Mouse (Mus musculus) naive thymus-derived CD4-positive, alpha-beta T cell, adult 2 months (primary cell): Measurements from ENCODE around the gene Nme7.

Experiments used
- DNase-seq: peaks from one replicate; pipeline ENCODE4 v3.0.0-alpha.2; 2011; ENCODE audit warnings: low read depth

Nme7 gene

GRCm38 (mm10) chr1:164320731-164321130 is 16.8 kb downstream of the Nme7 start:
- DNase-seq = no peak

GRCm38 (mm10) chr1:164321408-164321807 is 17.5 kb downstream of the Nme7 start:
- no peak for DNase-seq

- DNase-seq = no peak
Measured at GRCm38 (mm10) chr1:164322987-164323650, 19.2 kb downstream of the Nme7 start.

GRCm38 (mm10) chr1:164324221-164324620 is 20.3 kb downstream of the Nme7 start:
- no peak for DNase-seq

DNA sequence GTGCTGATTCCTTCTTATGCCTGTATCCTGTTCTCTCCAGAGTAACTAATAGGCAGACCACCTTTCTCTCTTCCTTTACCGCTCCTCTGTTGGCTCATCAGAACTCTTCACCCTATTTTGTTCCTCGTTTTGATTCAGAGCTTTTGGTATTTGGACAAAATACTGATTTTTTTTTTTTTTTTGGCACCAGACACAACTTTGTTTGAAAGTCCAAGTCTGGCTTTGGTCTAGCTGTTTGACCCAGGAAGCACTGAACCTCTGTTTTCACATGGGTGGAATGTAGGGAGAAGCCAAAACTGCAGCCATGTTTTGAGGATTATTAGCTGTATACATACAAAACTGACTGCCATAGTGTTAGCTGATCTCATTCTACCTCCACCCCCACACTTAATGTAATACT is 21.0 kb downstream of the Nme7 start:
- DNase-seq = no peak

DNA sequence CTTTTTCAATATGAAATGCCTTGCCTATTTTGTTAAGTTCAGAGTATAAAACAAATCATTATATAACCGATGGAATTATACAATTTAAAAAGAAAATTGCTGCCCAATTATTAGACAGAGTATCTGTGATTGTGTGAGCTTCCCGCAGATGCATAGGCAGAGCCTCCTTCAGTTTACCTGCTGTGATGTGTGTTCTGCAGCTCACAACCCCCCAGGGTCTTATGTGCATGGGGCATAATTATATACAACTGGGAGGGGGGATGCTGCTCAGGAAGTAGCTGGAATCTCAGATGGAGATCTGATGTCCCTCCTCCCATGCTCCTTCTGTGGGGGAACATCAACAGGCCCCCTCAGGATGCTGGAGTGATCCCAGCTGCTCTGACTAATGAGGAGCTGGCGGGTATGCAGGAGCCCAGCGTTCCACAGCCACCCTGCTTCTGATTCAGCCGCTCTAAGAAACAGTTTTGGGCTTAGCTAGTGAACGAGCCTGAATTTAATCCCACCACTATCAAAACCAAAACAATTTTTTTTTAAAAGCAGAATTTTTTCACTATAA is 22.8 kb downstream of the Nme7 start:
- no peak for DNase-seq

DNA sequence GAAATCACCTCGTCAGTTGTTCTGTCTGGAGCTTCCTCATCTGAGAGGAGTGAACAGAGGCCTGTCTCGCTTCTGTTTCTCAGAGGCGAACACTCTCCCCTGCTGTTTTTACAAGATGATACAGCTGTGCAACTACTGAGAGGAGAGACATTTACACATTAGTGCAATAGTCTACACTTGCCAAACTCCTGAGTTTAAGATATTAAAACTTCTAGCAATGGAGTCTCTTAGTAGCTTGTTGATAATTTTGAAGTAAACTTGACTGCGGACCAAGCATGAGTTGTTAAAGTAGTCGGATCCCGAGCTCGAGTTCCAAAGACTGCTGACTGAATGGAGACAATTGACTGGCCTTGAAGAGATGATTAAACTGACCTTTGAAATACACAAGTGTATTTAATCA is 23.8 kb downstream of the Nme7 start:
- DNase-seq = no peak

DNA sequence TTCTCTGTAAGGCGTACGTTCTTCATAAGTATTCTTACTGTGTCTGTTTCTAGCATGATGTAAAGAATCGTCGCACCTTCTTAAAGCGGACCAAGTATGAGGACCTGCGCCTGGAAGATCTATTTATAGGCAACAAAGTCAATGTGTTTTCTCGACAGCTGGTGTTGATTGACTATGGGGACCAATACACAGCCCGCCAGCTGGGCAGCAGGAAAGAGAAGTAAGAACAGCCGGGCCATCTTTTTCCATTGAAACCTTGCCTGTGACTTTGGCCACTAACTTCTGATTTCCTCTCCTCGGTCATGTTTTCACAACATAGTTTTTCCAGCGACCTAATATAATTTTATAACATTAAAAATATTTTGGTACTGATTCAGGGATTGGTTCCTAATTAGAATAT is 28.6 kb downstream of the Nme7 start:
- no peak for DNase-seq

DNA sequence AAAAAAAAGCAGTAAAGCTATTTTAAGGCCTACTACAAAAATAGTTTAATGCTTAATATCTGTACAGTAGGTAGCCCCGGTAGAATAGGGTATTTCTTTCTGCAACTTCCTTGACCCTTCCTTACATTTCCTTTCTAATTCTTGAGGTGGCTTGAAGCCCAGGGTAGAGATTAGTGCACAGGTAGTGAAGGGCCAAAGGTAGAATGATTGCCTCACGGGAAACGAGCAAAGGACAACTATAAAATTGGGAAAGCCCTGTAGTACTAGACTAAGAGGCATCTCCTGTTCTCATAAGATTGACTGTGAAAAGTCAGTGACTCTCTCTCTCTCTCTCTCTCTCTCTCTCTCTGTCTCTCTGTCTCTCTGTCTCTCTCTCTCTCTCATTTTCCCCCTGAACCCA is 31.5 kb downstream of the Nme7 start:
- no peak for DNase-seq

- DNase-seq = no peak
Measured at GRCm38 (mm10) chr1:164335846-164336245, 31.9 kb downstream of the Nme7 start.

GRCm38 (mm10) chr1:164342161-164342560 is 38.2 kb downstream of the Nme7 start:
- DNase-seq = peak; percentile 45

DNA sequence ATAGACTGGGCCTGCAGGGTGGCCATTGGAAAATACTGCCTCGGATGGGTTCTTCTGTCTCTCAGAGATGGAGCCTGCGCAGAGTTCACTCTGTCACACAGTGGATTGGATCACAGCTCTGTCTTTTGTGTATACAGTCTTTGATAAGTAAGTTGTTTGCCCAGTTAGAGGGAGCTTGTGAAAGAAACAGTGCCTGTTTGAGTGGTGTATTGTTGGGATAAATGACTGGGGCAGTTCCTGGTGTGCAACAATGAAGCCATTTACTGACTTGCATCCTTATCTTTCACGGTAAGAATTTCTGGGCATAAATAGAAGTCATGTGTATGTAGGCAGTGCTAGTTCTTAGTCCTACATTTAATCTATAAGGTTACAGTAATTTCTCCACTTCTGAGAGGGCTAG is 49.5 kb downstream of the Nme7 start:
- DNase-seq = no peak

DNA sequence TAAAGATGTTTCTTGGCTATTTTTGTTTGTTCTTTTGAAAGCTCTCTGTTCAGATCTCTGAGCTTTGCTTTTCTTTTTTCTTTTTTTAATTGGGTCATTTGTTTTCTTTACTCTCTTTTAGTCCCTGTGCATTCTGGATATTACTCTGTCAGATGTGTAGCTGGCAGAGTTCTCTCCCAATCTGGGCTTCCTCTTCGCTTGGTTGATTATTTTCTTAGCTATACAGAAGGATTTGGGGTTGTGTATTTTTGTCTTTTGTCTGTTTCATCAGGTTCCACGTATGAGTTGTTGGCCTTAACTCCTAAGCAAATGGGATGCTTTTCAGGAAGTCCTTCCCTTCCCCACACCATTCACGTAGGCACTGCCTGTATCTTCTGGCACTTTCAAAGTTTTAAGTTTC is 54.1 kb downstream of the Nme7 start:
- no peak for DNase-seq

- DNase-seq = no peak
Measured at GRCm38 (mm10) chr1:164361997-164362396, 58.1 kb downstream of the Nme7 start.

- DNase-seq = peak; percentile 78
Measured at GRCm38 (mm10) chr1:164366156-164367128, 62.5 kb downstream of the Nme7 start.

DNA sequence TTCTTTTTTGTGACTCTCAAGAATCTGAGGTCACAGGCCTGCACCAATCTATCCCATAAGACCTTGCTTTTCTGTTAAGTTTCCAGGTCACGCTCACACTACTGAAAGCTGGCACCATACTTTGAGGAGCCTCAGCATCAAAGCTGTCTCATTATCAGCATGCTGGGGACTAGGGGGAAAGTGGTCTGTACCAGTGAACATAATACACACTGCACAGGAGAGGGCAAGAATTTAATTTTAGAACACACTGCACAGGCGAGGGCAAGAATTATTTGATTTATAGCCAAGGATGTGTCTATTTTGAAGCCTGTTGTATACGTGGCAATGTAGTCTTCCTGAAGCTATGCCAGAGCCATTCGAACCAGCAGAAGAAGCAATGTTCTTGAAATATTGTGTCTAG is 64.2 kb downstream of the Nme7 start:
- no peak for DNase-seq

GRCm38 (mm10) chr1:164369781-164370180 is 65.9 kb downstream of the Nme7 start:
- DNase-seq = no peak

DNA sequence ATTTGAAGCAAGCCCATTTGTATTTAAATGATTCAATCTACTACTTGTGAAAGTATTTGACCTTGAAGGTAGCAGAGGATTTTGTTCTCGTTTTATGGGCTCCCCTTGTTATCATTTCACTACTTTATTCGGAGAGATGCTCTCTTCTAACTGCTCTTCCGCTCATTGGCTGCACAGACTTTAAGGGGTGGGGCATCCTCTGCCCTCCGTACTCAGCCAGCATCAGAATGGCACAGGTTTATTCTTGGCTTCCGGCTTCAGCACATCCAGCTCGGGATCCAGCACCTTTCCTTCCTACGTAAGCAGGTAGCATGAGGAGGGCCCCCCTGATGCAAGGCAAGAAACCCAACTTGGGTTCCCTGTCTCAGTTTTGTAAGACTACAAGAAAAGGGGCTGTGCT is 69.1 kb downstream of the Nme7 start:
- DNase-seq = no peak

GRCm38 (mm10) chr1:164374020-164374419 is 70.1 kb downstream of the Nme7 start:
- no peak for DNase-seq

GRCm38 (mm10) chr1:164375626-164376025 is 71.7 kb downstream of the Nme7 start:
- no peak for DNase-seq

DNA sequence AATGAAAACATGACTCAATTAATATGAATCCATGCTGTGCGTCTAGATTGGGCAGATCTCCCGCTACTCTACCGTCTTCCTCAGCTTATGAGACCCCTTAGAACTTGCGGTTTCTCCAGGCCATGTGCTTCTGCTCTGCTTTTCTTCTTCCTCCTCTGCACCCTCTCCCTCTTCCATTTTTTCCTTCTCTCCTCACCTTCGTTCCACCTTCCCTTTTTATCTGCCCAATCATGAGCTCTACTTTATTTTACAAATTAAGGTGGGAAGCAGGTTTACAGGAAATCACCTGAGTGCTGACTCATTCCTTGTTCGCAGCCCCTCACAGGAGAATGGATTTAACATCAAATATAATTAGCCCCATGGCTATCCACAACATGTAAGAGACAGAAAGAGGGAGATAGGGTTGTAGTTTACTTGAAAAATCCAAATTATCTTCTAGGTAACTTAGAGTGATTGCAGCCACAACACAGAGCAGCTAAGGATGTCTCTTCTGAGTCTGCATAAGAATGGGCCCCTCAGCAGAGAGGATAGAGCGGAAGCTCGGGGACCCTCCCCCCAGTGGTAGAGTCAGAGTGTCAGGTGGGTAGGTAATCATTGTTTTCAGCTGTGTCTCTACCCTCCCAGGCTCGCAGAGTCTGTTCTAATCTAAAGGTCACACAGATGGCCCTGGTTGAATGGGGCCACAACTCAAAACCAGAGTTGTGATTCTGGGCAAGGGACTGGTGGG is 73.0 kb downstream of the Nme7 start:
- no peak for DNase-seq

GRCm38 (mm10) chr1:164383621-164384020 is 79.7 kb downstream of the Nme7 start:
- DNase-seq = no peak
